Mouse (Mus musculus): ENCODE data around the gene Ube2i. TPM values are rescaled to one million over a fixed set of nuclear protein-coding genes. Genes with fewer than 3 reads are reported as not detected.
A peak's percentile ranks its signal among the peaks of the same experiment; 100 is the strongest.

The Ube2i gene
- polyA plus RNA-seq, 1 experiment from 2014 or later: 579 TPM

- Histone ChIP-seq H3K27ac (ENCODE audit: low read depth) (no peak overlapping the region), H3K36me3 (ENCODE audit: control insufficient read depth, insufficient read depth, low read length) (peaks cover 82% of the 10 kb centered on the region), H3K4me1 (replicated peaks; ENCODE audit: control insufficient read depth, insufficient read depth, low read length) (no peaks in the 10 kb centered on the region), H3K27me3 (replicated peaks; ENCODE audit: control insufficient read depth, insufficient read depth, low read length) (no peaks in the 10 kb centered on the region), H3K9ac (ENCODE audit: low read length) (no peak overlapping the region), H3K9me3 (ENCODE audit: control insufficient read depth, low read length) (no peaks in the 10 kb centered on the region), H3K4me2 (ENCODE audit: low read length) (no peak overlapping the region), H3K4me3 (ENCODE audit: low read depth, low read length) (no peak overlapping the region)
- DNase-seq (ENCODE audit: low spot score) (no peak), ATAC-seq (replicated peaks; ENCODE audit: low FRiP score, low TSS enrichment, low read depth) (no peak)
- WGBS: 78% methylated on average over 3 of the region's 3 CpGs
These were observed 10.0 kb downstream of the Ube2i start for GRCm38 (mm10) chr17:25264453-25264852.

- Histone ChIP-seq H3K4me1 (replicated peaks; ENCODE audit: control insufficient read depth, insufficient read depth, low read length) (peaks cover 17% of the 10 kb centered on the region), H3K27me3 (replicated peaks; ENCODE audit: control insufficient read depth, insufficient read depth, low read length) (peaks cover 27% of the 10 kb centered on the region), H3K4me2 (ENCODE audit: low read length) (no peak overlapping the region), H3K4me3 (ENCODE audit: low read depth, low read length) (no peak overlapping the region), H3K9me3 (ENCODE audit: control insufficient read depth, low read length) (no peaks in the 10 kb centered on the region), H3K36me3 (ENCODE audit: control insufficient read depth, insufficient read depth, low read length) (peaks cover 19% of the 10 kb centered on the region), H3K9ac (ENCODE audit: low read length) (no peak overlapping the region), H3K27ac (ENCODE audit: low read depth) (no peak overlapping the region)
- 43% methylated on average over 6 of the region's 6 CpGs for WGBS
- no peak for DNase-seq (ENCODE audit: low spot score)
- ATAC-seq (replicated peaks; ENCODE audit: low FRiP score, low TSS enrichment, low read depth): no peak
These were observed 16.6 kb downstream of the Ube2i start for GRCm38 (mm10) chr17:25257804-25258261.

- peak; percentile 71 for DNase-seq (ENCODE audit: low spot score)
- H3K27ac ChIP-seq (ENCODE audit: low read depth): no peak within 1 kb of the TSS
- H3K9me3 ChIP-seq (ENCODE audit: control insufficient read depth, low read length): no peaks in the 10 kb centered on the region
- H3K36me3 ChIP-seq (ENCODE audit: control insufficient read depth, insufficient read depth, low read length): peaks cover 13% of the 10 kb centered on the region
- H3K4me3 ChIP-seq (ENCODE audit: low read depth, low read length): peak within 1 kb of the TSS; percentile 36
- WGBS: 3% methylated on average over 35 of the region's 35 CpGs
- peaks cover 27% of the 10 kb centered on the region for H3K27me3 ChIP-seq (replicated peaks; ENCODE audit: control insufficient read depth, insufficient read depth, low read length)
- H3K4me1 ChIP-seq (replicated peaks; ENCODE audit: control insufficient read depth, insufficient read depth, low read length): peaks cover 17% of the 10 kb centered on the region
- peak within 1 kb of the TSS; percentile 78 for H3K4me2 ChIP-seq (ENCODE audit: low read length)
- peak; percentile 51 for ATAC-seq (replicated peaks; ENCODE audit: low FRiP score, low TSS enrichment, low read depth)
- H3K9ac ChIP-seq (ENCODE audit: low read length): peak within 1 kb of the TSS; percentile 43
These were observed 18.2 kb downstream of the Ube2i start, which contains the start of gene Baiap3 for GRCm38 (mm10) chr17:25256140-25256754. Baiap3 (minus strand) TSS chr17:25256364.

GRCm38 (mm10) chr17:25255110-25255509, 19.3 kb downstream of the Ube2i start:
- Histone ChIP-seq H3K4me2 (ENCODE audit: low read length) (no peak overlapping the region), H3K9ac (ENCODE audit: low read length) (no peak overlapping the region), H3K9me3 (ENCODE audit: control insufficient read depth, low read length) (no peaks in the 10 kb centered on the region), H3K27ac (ENCODE audit: low read depth) (no peak overlapping the region), H3K4me1 (replicated peaks; ENCODE audit: control insufficient read depth, insufficient read depth, low read length) (peaks cover 17% of the 10 kb centered on the region), H3K4me3 (ENCODE audit: low read depth, low read length) (no peak overlapping the region), H3K36me3 (ENCODE audit: control insufficient read depth, insufficient read depth, low read length) (peaks cover 10% of the 10 kb centered on the region), H3K27me3 (replicated peaks; ENCODE audit: control insufficient read depth, insufficient read depth, low read length) (peaks cover 27% of the 10 kb centered on the region)
- no peak for ATAC-seq (replicated peaks; ENCODE audit: low FRiP score, low TSS enrichment, low read depth)
- no peak for DNase-seq (ENCODE audit: low spot score)
- WGBS: 68% methylated on average over 2 of the region's 2 CpGs

- no peak for DNase-seq (ENCODE audit: low spot score)
- 28% methylated on average over 10 of the region's 10 CpGs for WGBS
- H3K27me3 ChIP-seq (replicated peaks; ENCODE audit: control insufficient read depth, insufficient read depth, low read length): peaks cover 27% of the 10 kb centered on the region
These were observed 20.7 kb downstream of the Ube2i start for GRCm38 (mm10) chr17:25253760-25254159.

GRCm38 (mm10) chr17:25252643-25253042, 21.8 kb downstream of the Ube2i start:
- H3K4me2 ChIP-seq (ENCODE audit: low read length): no peak overlapping the region
- ATAC-seq (replicated peaks; ENCODE audit: low FRiP score, low TSS enrichment, low read depth) (no peak), DNase-seq (ENCODE audit: low spot score) (no peak)
- no peak overlapping the region for H3K4me3 ChIP-seq (ENCODE audit: low read depth, low read length)
- 32% methylated on average over 3 of the region's 3 CpGs for WGBS
- H3K9ac ChIP-seq (ENCODE audit: low read length): no peak overlapping the region
- peaks cover 11% of the 10 kb centered on the region for H3K4me1 ChIP-seq (replicated peaks; ENCODE audit: control insufficient read depth, insufficient read depth, low read length)
- no peaks in the 10 kb centered on the region for H3K36me3 ChIP-seq (ENCODE audit: control insufficient read depth, insufficient read depth, low read length)
- no peaks in the 10 kb centered on the region for H3K9me3 ChIP-seq (ENCODE audit: control insufficient read depth, low read length)
- peaks cover 27% of the 10 kb centered on the region for H3K27me3 ChIP-seq (replicated peaks; ENCODE audit: control insufficient read depth, insufficient read depth, low read length)
- no peak overlapping the region for H3K27ac ChIP-seq (ENCODE audit: low read depth)

More at GRCm38 (mm10) chr17:25253760-25254159, 20.7 kb downstream of the Ube2i start:
- H3K4me2 ChIP-seq (ENCODE audit: low read length): no peak overlapping the region
- no peak overlapping the region for H3K9ac ChIP-seq (ENCODE audit: low read length)
- H3K36me3 ChIP-seq (ENCODE audit: control insufficient read depth, insufficient read depth, low read length): no peaks in the 10 kb centered on the region
- H3K9me3 ChIP-seq (ENCODE audit: control insufficient read depth, low read length): no peaks in the 10 kb centered on the region
- no peak for ATAC-seq (replicated peaks; ENCODE audit: low FRiP score, low TSS enrichment, low read depth)
- peaks cover 17% of the 10 kb centered on the region for H3K4me1 ChIP-seq (replicated peaks; ENCODE audit: control insufficient read depth, insufficient read depth, low read length)
- no peak overlapping the region for H3K27ac ChIP-seq (ENCODE audit: low read depth)
- no peak overlapping the region for H3K4me3 ChIP-seq (ENCODE audit: low read depth, low read length)

- no peak overlapping the region for H3K4me2 ChIP-seq (ENCODE audit: low read length)
- H3K9me3 ChIP-seq (ENCODE audit: control insufficient read depth, low read length): no peaks in the 10 kb centered on the region
- 82% methylated on average over 8 of the region's 8 CpGs for WGBS
- DNase-seq (ENCODE audit: low spot score) (no peak), ATAC-seq (replicated peaks; ENCODE audit: low FRiP score, low TSS enrichment, low read depth) (no peak)
- no peak overlapping the region for H3K4me3 ChIP-seq (ENCODE audit: low read depth, low read length)
- no peak overlapping the region for H3K27ac ChIP-seq (ENCODE audit: low read depth)
- no peaks in the 10 kb centered on the region for H3K4me1 ChIP-seq (replicated peaks; ENCODE audit: control insufficient read depth, insufficient read depth, low read length)
- no peaks in the 10 kb centered on the region for H3K36me3 ChIP-seq (ENCODE audit: control insufficient read depth, insufficient read depth, low read length)
- peaks cover 17% of the 10 kb centered on the region for H3K27me3 ChIP-seq (replicated peaks; ENCODE audit: control insufficient read depth, insufficient read depth, low read length)
- no peak overlapping the region for H3K9ac ChIP-seq (ENCODE audit: low read length)
These were observed 24.1 kb downstream of the Ube2i start for GRCm38 (mm10) chr17:25250181-25250835.

GRCm38 (mm10) chr17:25248033-25248750, 26.2 kb downstream of the Ube2i start:
- WGBS: 80% methylated on average over 18 of the region's 18 CpGs
- Histone ChIP-seq H3K4me2 (ENCODE audit: low read length) (no peak overlapping the region), H3K4me1 (replicated peaks; ENCODE audit: control insufficient read depth, insufficient read depth, low read length) (no peaks in the 10 kb centered on the region), H3K36me3 (ENCODE audit: control insufficient read depth, insufficient read depth, low read length) (peaks cover 15% of the 10 kb centered on the region), H3K27ac (ENCODE audit: low read depth) (no peak overlapping the region), H3K4me3 (ENCODE audit: low read depth, low read length) (no peak overlapping the region), H3K27me3 (replicated peaks; ENCODE audit: control insufficient read depth, insufficient read depth, low read length) (no peaks in the 10 kb centered on the region), H3K9ac (ENCODE audit: low read length) (no peak overlapping the region), H3K9me3 (ENCODE audit: control insufficient read depth, low read length) (no peaks in the 10 kb centered on the region)
- DNase-seq (ENCODE audit: low spot score) (no peak), ATAC-seq (replicated peaks; ENCODE audit: low FRiP score, low TSS enrichment, low read depth) (no peak)
